Mouse (Mus musculus): ENCODE results near the gene Dpf1. TPM values are rescaled to one million over a fixed set of nuclear protein-coding genes. Genes with fewer than 3 reads are reported as not detected.

Gene Dpf1
- not detected for polyA plus RNA-seq (2017; shearing (Covaris generic))

- peak; percentile 42 for ATAC-seq
Measured at GRCm38 (mm10) chr7:29303738-29304462, at the start of gene Dpf1. Gene Dpf1, plus strand, starts transcription at chr7:29303951.

GRCm38 (mm10) chr7:29255875-29256274 lies 47.9 kb upstream of the Dpf1 start:
- no peak for ATAC-seq

- ATAC-seq: no peak
Measured at GRCm38 (mm10) chr7:29257368-29257767, 46.4 kb upstream of the Dpf1 start.

GRCm38 (mm10) chr7:29259781-29260730 lies 43.7 kb upstream of the Dpf1 start:
- ATAC-seq: no peak

GRCm38 (mm10) chr7:29262151-29262550 lies 41.6 kb upstream of the Dpf1 start:
- no peak for ATAC-seq

- no peak for ATAC-seq
Measured at GRCm38 (mm10) chr7:29263831-29264230, 39.9 kb upstream of the Dpf1 start.

- no peak for ATAC-seq
Measured at GRCm38 (mm10) chr7:29265636-29266035, 38.1 kb upstream of the Dpf1 start.

- no peak for ATAC-seq
Measured at GRCm38 (mm10) chr7:29266931-29267330, 36.8 kb upstream of the Dpf1 start.

- ATAC-seq: no peak
Measured at GRCm38 (mm10) chr7:29270445-29270844, 33.3 kb upstream of the Dpf1 start.

- no peak for ATAC-seq
Measured at GRCm38 (mm10) chr7:29271687-29272465, 31.9 kb upstream of the Dpf1 start.

- ATAC-seq: no peak
Measured at GRCm38 (mm10) chr7:29276715-29277114, 27.0 kb upstream of the Dpf1 start.

GRCm38 (mm10) chr7:29277510-29277909 lies 26.2 kb upstream of the Dpf1 start:
- ATAC-seq: no peak

GRCm38 (mm10) chr7:29279261-29279660 lies 24.5 kb upstream of the Dpf1 start:
- ATAC-seq: no peak

GRCm38 (mm10) chr7:29279924-29280323 lies 23.8 kb upstream of the Dpf1 start:
- no peak for ATAC-seq

GRCm38 (mm10) chr7:29280801-29281200 lies 22.9 kb upstream of the Dpf1 start:
- ATAC-seq: no peak

GRCm38 (mm10) chr7:29281201-29282073 lies 22.3 kb upstream of the Dpf1 start, which contains the start of gene Spint2:
Gene Spint2, minus strand, starts transcription at chr7:29281912.
- peak; percentile 43 for ATAC-seq

GRCm38 (mm10) chr7:29282074-29282554 lies 21.6 kb upstream of the Dpf1 start:
- no peak for ATAC-seq

GRCm38 (mm10) chr7:29283876-29284275 lies 19.9 kb upstream of the Dpf1 start:
- no peak for ATAC-seq

GRCm38 (mm10) chr7:29284523-29284922 lies 19.2 kb upstream of the Dpf1 start:
- ATAC-seq: no peak

- ATAC-seq: no peak
Measured at GRCm38 (mm10) chr7:29287481-29287880, 16.3 kb upstream of the Dpf1 start.

- ATAC-seq: no peak
Measured at GRCm38 (mm10) chr7:29288079-29288478, 15.7 kb upstream of the Dpf1 start.
